In genomic region chr10:63381498-63382280, GRCm38 (mm10) we compare ENCODE assay signal across 8 mouse cellular contexts. TPM values are rescaled to one million over a fixed set of nuclear protein-coding genes. Genes with fewer than 3 reads are reported as not detected.
DNase-seq lines count a peak whose midpoint lies in the region; ATAC-seq lines count a peak whose summit lies in the region.

Sirt1 (minus strand) TSS chr10:63381704.

- no peak for ATAC-seq in lung, embryonic 15.5 days (ENCODE audit: borderline replicate concordance, extremely low read depth, low FRiP score, low TSS enrichment)

- H3K4me2 ChIP-seq in lung, embryonic 15.5 days = peak within 1 kb of the TSS; percentile 84

- peaks cover 10% of the 10 kb centered on the region for H3K27me3 ChIP-seq in erythroblast, embryonic 14.5 days (ENCODE audit: control insufficient read depth)
- no peaks in the 10 kb centered on the region for H3K27me3 ChIP-seq in lung, embryonic 15.5 days

- peak within 1 kb of the TSS; percentile 71 for H3K4me3 ChIP-seq in erythroblast, embryonic 14.5 days (replicated peaks)
- peak within 1 kb of the TSS; percentile 55 for H3K4me3 ChIP-seq in lung, embryonic 15.5 days

- 0 out of 2 replicates have a peak within 1 kb of the TSS, but pooled peaks have one; percentile 6 for H3K27ac ChIP-seq in lung, embryonic 15.5 days

- peak within 1 kb of the TSS; percentile 53 for H3K9ac ChIP-seq in lung, embryonic 15.5 days

- WGBS in lung, embryonic 15.5 days = 3% methylated on average over 24 of the region's 24 CpGs

- H3K36me3 ChIP-seq in erythroblast, embryonic 14.5 days (ENCODE audit: control insufficient read depth) = no peaks in the 10 kb centered on the region
- H3K36me3 ChIP-seq in lung, embryonic 15.5 days = no peaks in the 10 kb centered on the region

- H3K4me1 ChIP-seq in erythroblast, embryonic 14.5 days (ENCODE audit: control insufficient read depth) = peaks cover 31% of the 10 kb centered on the region
- peaks cover 9% of the 10 kb centered on the region; the same call in 1 of the 2 replicates for H3K4me1 ChIP-seq in lung, embryonic 15.5 days

- H3K9me3 ChIP-seq in erythroblast, embryonic 14.5 days (ENCODE audit: control insufficient read depth, low read length) = no peaks in the 10 kb centered on the region
- no peaks in the 10 kb centered on the region for H3K9me3 ChIP-seq in lung, embryonic 15.5 days

- DNase-seq in left cerebral cortex, adult 18-20 months (ENCODE audit: low spot score in 2 of 2) = peak; percentile 7 to 10
- no peak for DNase-seq in left cerebral cortex, adult 11 months (ENCODE audit: low spot score)
- peak in 1 of 2 experiments; percentile 19 for DNase-seq in adrenal gland, adult 18-20 months (ENCODE audit: low spot score in 2 of 2)
- peak; percentile 66 for DNase-seq in induced T-regulatory cell, adult 2 months (ENCODE audit: low read depth)
- DNase-seq in retina, embryonic 14.5 days (ENCODE audit: low spot score) = peak; percentile 20
- DNase-seq in ovary, postnatal 10 days (ENCODE audit: low spot score) = no peak

RNA-seq across cellular contexts. Expression of gene Sirt1, which starts in this region (rescaled TPM):
- 10 to 100 TPM; 15.1 to 16.6 TPM for total RNA-seq in left cerebral cortex, adult 18-20 months (2021)
- 10 to 100 TPM; 14.6 to 17.8 TPM for total RNA-seq in adrenal gland, adult 18-20 months (2021)
- polyA plus RNA-seq in erythroblast, embryonic 14.5 days (2012) = 0.28 and 0.56 TPM in 2 replicates
- 5.3 and 5.9 TPM in 2 replicates for polyA plus RNA-seq in lung, embryonic 15.5 days (2015; fragmentation: Nextera tagmentation; extraction: Ambion mirVana)

Comparison
In these comparisons a context has a peak if more than half of its experiments do, and no peak if none do; other contexts are left out.
1. DNase-seq: peak in left cerebral cortex, adult 18-20 months (2 of 2), induced T-regulatory cell, adult 2 months (single experiment) and retina, embryonic 14.5 days (single experiment); none in left cerebral cortex, adult 11 months (single experiment) and ovary, postnatal 10 days (single experiment).